Mouse (Mus musculus) neural tube, embryonic 13.5 days (tissue): ENCODE measurements around the gene Rpl22l1. TPM values are rescaled to one million over a fixed set of nuclear protein-coding genes. Genes with fewer than 3 reads are reported as not detected.

Experiments
- ATAC-seq: fragments of 200-750 bp; cut with Nextera tagmentation; 2 replicates; pipeline ENCODE4 v1.8.0; 2017; ENCODE audit warnings: low read depth, mild to moderate bottlenecking, moderate TSS enrichment, moderate library complexity
- H3K27ac ChIP-seq: fragments of 300-500 bp; sonication (generic); replicated peaks from 2 replicates; pipeline ENCODE4 v1.5.1; 2015; ENCODE audit warnings: moderate library complexity, mild to moderate bottlenecking, inconsistent platforms
- H3K27me3 ChIP-seq: fragments of 300-500 bp; sonication (generic); 2 replicates; pipeline ENCODE4 v1.6.1; 2015; ENCODE audit warnings: mild to moderate bottlenecking, inconsistent platforms
- H3K36me3 ChIP-seq: fragments of 300-500 bp; sonication (generic); 2 replicates; pipeline ENCODE4 v1.6.1; 2015; ENCODE audit warnings: mild to moderate bottlenecking, inconsistent platforms
- H3K4me1 ChIP-seq: fragments of 300-500 bp; sonication (generic); replicated peaks from 2 replicates; pipeline ENCODE4 v1.6.1; 2015; ENCODE audit warnings: inconsistent platforms
- H3K4me2 ChIP-seq: fragments of 300-500 bp; sonication (generic); 2 replicates; pipeline ENCODE4 v1.6.1; 2015; ENCODE audit warnings: inconsistent platforms, mild to moderate bottlenecking, moderate library complexity
- H3K4me3 ChIP-seq: fragments of 300-500 bp; sonication (generic); 2 replicates; pipeline ENCODE4 v1.5.1; 2015; ENCODE audit warnings: mild to moderate bottlenecking, inconsistent platforms
- H3K9ac ChIP-seq: fragments of 300-500 bp; sonication (generic); 2 replicates; pipeline ENCODE4 v1.6.1; 2015; ENCODE audit warnings: moderate library complexity, mild to moderate bottlenecking, inconsistent platforms
- H3K9me3 ChIP-seq: fragments of 300-500 bp; sonication (generic); 2 replicates; pipeline ENCODE4 v1.6.1; 2016; ENCODE audit warnings: inconsistent platforms
- WGBS: fragments of 180-500 bp; shearing (Covaris S2); methylation state at CpG from one replicate; pipeline ENCODE4 v1.1.7; 2015; 5-methylcytosine and 5-hydroxymethylcytosine counted together
- polyA plus RNA-seq: library from polyadenylated mRNA; unstranded; fragments of >200 nt; fragmentation: Nextera tagmentation; extraction: Ambion mirVana; gene quantifications from 2 replicates; pipeline ENCODE4 v1.2.1, GENCODE M21; 2015

Rpl22l1 gene
- polyA plus RNA-seq, 1 experiment from 2014 or later, result 274 TPM

GRCm38 (mm10) chr3:28781848-28782247, 23.4 kb upstream of the Rpl22l1 start:
- WGBS, result 19% methylated on average over 14 of the region's 14 CpGs
- Histone ChIP-seq H3K4me2 (peak overlapping the region; percentile 98), H3K27me3 (no peaks in the 10 kb centered on the region; the same call in 1 of the 2 replicates), H3K27ac (no peak overlapping the region), H3K4me3 (peak overlapping the region; percentile 76), H3K9ac (peak overlapping the region; percentile 82), H3K36me3 (no peaks in the 10 kb centered on the region), H3K4me1 (peaks cover 15% of the 10 kb centered on the region), H3K9me3 (no peaks in the 10 kb centered on the region)
- no peak for ATAC-seq

DNA sequence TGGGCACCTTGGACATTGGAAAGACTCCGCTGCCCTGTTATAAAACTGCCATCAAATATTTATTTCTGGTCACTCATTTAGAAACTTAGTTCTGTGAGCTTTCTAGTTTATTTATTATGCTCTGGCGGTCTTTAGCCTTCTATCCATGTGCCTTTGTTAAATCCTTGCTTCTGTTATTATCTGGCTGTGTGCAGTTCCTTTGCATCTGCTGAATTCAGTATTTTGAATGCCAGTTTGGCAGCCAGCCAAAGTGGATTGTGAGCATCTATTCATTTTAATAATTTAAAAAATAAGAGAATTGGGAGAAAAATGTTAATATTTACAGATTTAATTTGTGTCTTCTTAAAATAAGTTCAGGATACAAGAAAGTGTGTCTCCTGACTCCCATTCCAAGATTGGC, 21.1 kb upstream of the Rpl22l1 start:
- H3K9ac ChIP-seq, result no peak overlapping the region
- no peak overlapping the region for H3K4me2 ChIP-seq
- H3K27me3 ChIP-seq, result no peaks in the 10 kb centered on the region; the same call in 1 of the 2 replicates
- H3K27ac ChIP-seq, result no peak overlapping the region
- no peaks in the 10 kb centered on the region for H3K9me3 ChIP-seq
- H3K36me3 ChIP-seq, result no peaks in the 10 kb centered on the region
- 79% methylated on average over 2 of the region's 2 CpGs for WGBS
- no peak for ATAC-seq
- peaks cover 15% of the 10 kb centered on the region for H3K4me1 ChIP-seq
- H3K4me3 ChIP-seq, result no peak overlapping the region

- Histone ChIP-seq H3K4me1 (no peaks in the 10 kb centered on the region), H3K36me3 (no peaks in the 10 kb centered on the region; the same call in 1 of the 2 replicates), H3K9ac (no peak overlapping the region), H3K9me3 (no peaks in the 10 kb centered on the region), H3K4me3 (no peak overlapping the region), H3K27me3 (no peaks in the 10 kb centered on the region), H3K27ac (no peak overlapping the region), H3K4me2 (no peak overlapping the region)
- WGBS, result 91% methylated on average over 7 of the region's 7 CpGs
- no peak for ATAC-seq
These were observed 10.4 kb upstream of the Rpl22l1 start for GRCm38 (mm10) chr3:28794835-28795234.

DNA sequence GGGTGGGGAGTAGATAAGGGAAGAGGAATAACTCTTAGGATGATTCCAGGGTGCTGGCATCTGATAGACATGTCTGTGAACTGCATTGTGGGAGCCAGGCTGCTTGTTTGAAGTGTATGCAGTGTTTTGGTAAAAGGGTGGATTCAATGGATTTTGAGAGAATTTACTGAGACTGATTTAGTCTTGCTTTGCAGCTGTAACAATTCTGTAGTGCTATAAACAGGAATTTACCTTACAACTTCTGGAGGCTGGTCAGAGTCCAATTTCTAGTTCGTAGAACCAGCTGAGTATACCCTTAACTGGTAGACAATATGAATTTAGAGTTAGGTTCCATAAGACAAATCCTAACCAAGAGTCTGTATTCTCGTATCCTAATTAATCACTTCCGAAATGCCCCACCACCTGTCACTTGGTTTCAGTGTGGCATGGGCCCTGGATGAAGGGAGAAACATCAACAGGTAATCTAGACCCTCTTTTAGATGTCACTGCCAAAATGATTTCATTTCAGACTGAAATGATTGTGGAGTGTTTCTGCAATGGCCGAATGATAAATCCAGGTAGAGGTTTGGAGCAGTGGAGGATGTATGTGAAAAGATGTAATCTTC, 2.9 kb downstream of the Rpl22l1 start:
- H3K4me3 ChIP-seq, result no peak overlapping the region
- H3K36me3 ChIP-seq, result peaks cover 31% of the 10 kb centered on the region
- H3K4me1 ChIP-seq, result peaks cover 16% of the 10 kb centered on the region
- H3K27ac ChIP-seq, result no peak overlapping the region
- H3K9me3 ChIP-seq, result no peaks in the 10 kb centered on the region
- no peaks in the 10 kb centered on the region for H3K27me3 ChIP-seq
- 93% methylated on average over 4 of the region's 4 CpGs for WGBS
- H3K4me2 ChIP-seq, result no peak overlapping the region
- ATAC-seq, result no peak
- H3K9ac ChIP-seq, result no peak overlapping the region

DNA sequence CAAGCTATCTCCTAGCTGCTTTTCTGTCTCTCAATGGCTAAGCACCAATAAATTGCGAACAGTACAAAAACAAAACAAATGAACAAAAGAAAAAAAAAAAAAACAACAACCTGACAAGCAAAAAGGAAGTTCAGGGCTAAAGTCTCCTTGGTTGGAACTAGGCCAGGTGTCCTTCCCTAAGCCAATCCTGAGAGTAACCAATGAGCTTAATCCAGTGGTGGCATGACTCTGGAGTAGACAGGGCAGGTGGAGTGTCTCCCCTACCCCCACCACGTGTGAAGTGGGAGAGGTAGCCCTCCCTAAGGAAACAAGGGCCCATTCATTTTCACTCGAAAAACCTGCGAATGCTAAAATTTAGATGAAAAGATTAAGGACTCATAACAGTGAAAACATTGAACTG, 6.2 kb downstream of the Rpl22l1 start:
- Histone ChIP-seq H3K9ac (no peak overlapping the region), H3K4me2 (no peak overlapping the region), H3K27me3 (no peaks in the 10 kb centered on the region), H3K9me3 (no peaks in the 10 kb centered on the region), H3K4me1 (peaks cover 5% of the 10 kb centered on the region), H3K27ac (no peak overlapping the region), H3K36me3 (peaks cover 31% of the 10 kb centered on the region), H3K4me3 (no peak overlapping the region)
- ATAC-seq, result no peak
- WGBS, result 80% methylated on average over 4 of the region's 4 CpGs

DNA sequence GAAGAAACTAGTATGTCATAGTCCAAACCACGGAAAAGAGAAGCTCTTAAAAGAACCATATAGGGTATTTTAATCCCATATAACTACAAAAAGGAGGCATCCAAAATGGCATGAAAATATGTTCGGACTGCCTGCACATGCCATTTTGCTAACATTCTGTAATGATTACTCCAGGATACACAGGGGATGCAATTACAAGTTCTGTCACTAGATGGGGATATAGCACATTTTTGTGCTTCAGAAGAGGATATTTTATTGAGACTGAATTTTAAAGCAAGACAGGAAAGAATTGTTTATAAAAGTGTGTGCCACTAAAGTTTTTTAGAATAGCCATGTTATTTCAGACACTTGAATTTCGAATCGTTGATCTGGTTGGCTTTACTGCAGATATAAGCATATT, 9.1 kb downstream of the Rpl22l1 start:
- no peak overlapping the region for H3K27ac ChIP-seq
- H3K9ac ChIP-seq, result no peak overlapping the region
- ATAC-seq, result no peak
- H3K27me3 ChIP-seq, result no peaks in the 10 kb centered on the region
- no peaks in the 10 kb centered on the region for H3K9me3 ChIP-seq
- no peak overlapping the region for H3K4me3 ChIP-seq
- 0 out of 2 replicates have a peak, but pooled peaks cover 10% of the 10 kb centered on the region for H3K36me3 ChIP-seq
- H3K4me2 ChIP-seq, result no peak overlapping the region
- H3K4me1 ChIP-seq, result no peaks in the 10 kb centered on the region
- 17% methylated on average over 4 of the region's 4 CpGs for WGBS

DNA sequence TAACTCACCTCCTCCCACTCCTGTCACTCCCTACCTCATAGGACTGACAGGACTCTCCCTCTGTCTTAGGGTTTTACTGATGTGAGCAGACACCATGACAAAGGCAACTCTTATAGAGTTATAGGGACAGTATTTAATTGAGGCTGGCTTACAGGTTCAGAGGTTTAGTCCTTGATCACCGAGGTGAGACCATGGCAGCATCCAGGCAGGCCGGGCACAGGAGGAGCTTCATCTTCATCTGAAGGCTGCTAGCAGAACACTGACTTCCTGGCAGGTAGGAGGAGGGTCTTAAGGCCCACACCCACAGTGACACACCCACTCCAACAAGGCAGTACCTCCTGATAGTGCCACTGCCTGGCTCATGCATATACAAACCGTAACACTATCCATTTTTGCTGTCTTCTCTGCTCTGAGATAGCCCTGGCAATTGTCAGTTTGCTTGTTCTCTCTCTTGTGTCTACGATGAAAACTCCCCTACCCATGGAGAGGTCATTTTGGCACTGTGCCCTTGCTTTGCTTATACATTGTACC, 10.8 kb downstream of the Rpl22l1 start:
- Histone ChIP-seq H3K4me3 (no peak overlapping the region), H3K27ac (no peak overlapping the region), H3K9ac (no peak overlapping the region), H3K27me3 (no peaks in the 10 kb centered on the region), H3K9me3 (no peaks in the 10 kb centered on the region), H3K4me1 (no peaks in the 10 kb centered on the region), H3K36me3 (no peaks in the 10 kb centered on the region), H3K4me2 (no peak overlapping the region)
- no peak for ATAC-seq
- WGBS, result 78% methylated on average over 4 of the region's 4 CpGs

DNA sequence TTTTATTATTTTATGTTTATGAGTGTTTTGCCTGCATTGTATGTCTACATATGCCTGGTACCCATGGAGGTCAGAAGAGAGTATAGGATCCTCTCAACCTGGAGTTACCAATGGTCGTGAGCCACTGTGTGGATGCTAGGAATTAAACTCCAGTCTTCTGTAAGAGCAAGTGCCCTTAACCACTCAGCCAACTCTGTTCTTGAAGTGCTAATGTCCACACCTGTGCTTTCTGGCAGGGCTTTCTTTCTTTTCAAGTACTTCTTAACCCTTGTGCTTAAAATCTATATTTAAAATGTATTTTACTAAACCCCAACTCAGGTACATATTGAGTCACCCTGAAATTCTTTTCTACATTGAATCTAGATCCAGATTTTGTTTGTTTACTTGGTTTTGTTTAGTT, 21.0 kb downstream of the Rpl22l1 start:
- H3K9me3 ChIP-seq, result no peaks in the 10 kb centered on the region
- 97% methylated on average over 1 of the region's 1 CpGs for WGBS
- H3K36me3 ChIP-seq, result no peaks in the 10 kb centered on the region
- H3K27me3 ChIP-seq, result no peaks in the 10 kb centered on the region
- H3K4me3 ChIP-seq, result no peak overlapping the region
- no peak for ATAC-seq
- H3K4me2 ChIP-seq, result no peak overlapping the region
- H3K4me1 ChIP-seq, result no peaks in the 10 kb centered on the region
- no peak overlapping the region for H3K9ac ChIP-seq
- H3K27ac ChIP-seq, result no peak overlapping the region

DNA sequence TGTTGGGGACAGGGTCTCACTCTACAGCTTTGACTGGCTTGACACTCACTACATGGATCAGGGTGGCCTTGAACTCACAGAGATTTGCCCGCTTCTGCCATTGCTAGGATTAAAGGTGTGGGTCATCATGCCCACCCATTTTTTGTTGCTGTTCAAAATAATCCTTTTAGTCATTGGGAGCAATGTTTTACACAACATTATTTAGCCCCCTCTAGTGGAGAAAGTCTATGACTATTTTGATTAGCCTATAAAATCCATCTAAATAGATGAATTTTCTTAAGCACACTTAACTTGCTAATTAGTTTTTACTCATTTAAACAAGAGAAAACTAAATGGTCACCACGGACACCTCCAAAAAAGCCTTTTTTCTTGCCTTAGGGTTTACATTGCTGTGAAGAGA, 22.4 kb downstream of the Rpl22l1 start:
- Histone ChIP-seq H3K27me3 (no peaks in the 10 kb centered on the region), H3K4me1 (no peaks in the 10 kb centered on the region), H3K36me3 (no peaks in the 10 kb centered on the region), H3K4me3 (no peak overlapping the region), H3K4me2 (no peak overlapping the region), H3K9me3 (no peaks in the 10 kb centered on the region), H3K9ac (no peak overlapping the region), H3K27ac (no peak overlapping the region)
- 87% methylated on average over 2 of the region's 2 CpGs for WGBS
- no peak for ATAC-seq

DNA sequence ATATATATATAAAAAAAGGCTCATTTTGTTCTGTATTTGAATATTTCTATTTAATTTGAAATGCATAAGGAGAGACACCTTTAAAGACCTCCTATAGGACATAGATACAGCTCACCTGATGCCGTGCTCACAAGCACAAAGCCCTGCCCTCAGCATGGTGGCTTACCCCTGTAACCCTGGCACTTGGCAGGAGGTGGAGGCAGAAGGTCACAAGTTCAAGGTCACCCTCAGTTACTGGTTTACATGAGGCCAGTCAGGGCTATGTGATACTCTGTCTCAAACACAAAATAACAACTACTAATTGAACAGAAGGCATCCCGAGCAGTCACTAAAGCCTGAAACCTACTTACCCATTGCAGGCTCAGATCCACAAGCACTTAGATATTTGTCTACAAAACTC, 24.2 kb downstream of the Rpl22l1 start:
- WGBS, result 90% methylated on average over 2 of the region's 2 CpGs
- Histone ChIP-seq H3K27me3 (no peaks in the 10 kb centered on the region), H3K27ac (no peak overlapping the region), H3K36me3 (no peaks in the 10 kb centered on the region), H3K4me3 (no peak overlapping the region), H3K9ac (no peak overlapping the region), H3K4me2 (no peak overlapping the region), H3K4me1 (no peaks in the 10 kb centered on the region), H3K9me3 (no peaks in the 10 kb centered on the region)
- no peak for ATAC-seq

GRCm38 (mm10) chr3:28836796-28837371, 31.6 kb downstream of the Rpl22l1 start:
- no peaks in the 10 kb centered on the region for H3K9me3 ChIP-seq
- no peaks in the 10 kb centered on the region for H3K36me3 ChIP-seq
- no peak for ATAC-seq
- no peak overlapping the region for H3K9ac ChIP-seq
- no peak overlapping the region for H3K4me2 ChIP-seq
- no peak overlapping the region for H3K27ac ChIP-seq
- H3K4me3 ChIP-seq, result no peak overlapping the region
- no peaks in the 10 kb centered on the region for H3K27me3 ChIP-seq
- WGBS, result 86% methylated on average over 2 of the region's 2 CpGs
- H3K4me1 ChIP-seq, result 0 out of 2 replicates have a peak, but pooled peaks cover 2% of the 10 kb centered on the region

- no peak overlapping the region for H3K4me3 ChIP-seq
- H3K4me1 ChIP-seq, result 0 out of 2 replicates have a peak, but pooled peaks cover 7% of the 10 kb centered on the region
- no peak overlapping the region for H3K4me2 ChIP-seq
- no peak for ATAC-seq
- H3K27ac ChIP-seq, result no peak overlapping the region
- H3K9me3 ChIP-seq, result no peaks in the 10 kb centered on the region
- no peak overlapping the region for H3K9ac ChIP-seq
- H3K27me3 ChIP-seq, result no peaks in the 10 kb centered on the region
- no peaks in the 10 kb centered on the region for H3K36me3 ChIP-seq
- WGBS, result 25% methylated on average over 3 of the region's 3 CpGs
These were observed 36.8 kb downstream of the Rpl22l1 start for GRCm38 (mm10) chr3:28841886-28842649.
